Mouse (Mus musculus) kidney, postnatal 36 days (tissue): ENCODE results near the gene Palld.
A peak's percentile ranks its signal among the peaks of the same experiment; 100 is the strongest.

ENCODE experiments used
- DNase-seq, 2 experiments: peaks; one replicate each; pipeline ENCODE4 v3.0.0; 2021 to 2022; ENCODE audit warnings: mixed read lengths in 2 of 2

Palld gene

DNA sequence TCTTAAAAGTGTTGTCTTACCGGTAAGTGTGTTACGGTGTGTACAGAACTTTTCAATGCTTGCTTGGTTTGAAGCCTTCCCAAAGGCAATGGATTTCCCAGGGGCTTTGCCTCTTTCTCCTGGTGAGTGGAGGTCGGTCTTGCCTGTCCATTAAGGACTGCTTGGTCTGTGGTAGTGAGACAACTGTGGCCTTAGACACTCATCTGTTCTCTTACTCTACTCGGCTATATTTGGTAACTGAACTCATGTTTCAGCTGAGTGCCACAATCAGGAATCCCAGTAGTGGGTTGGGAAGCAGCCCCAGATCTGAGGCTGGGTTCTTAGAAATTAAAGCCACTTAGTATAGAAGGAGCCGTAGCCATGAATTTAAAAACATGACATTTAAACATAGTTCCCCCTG lies at the start of gene Palld:
Gene Palld (minus strand): TSS at position 170 of the 400 bp plus-strand sequence.
- no peak for DNase-seq

GRCm38 (mm10) chr8:61937576-61937975 lies 35.1 kb upstream of the Palld start:
- DNase-seq: no peak

GRCm38 (mm10) chr8:61933243-61933642 lies 30.8 kb upstream of the Palld start:
- DNase-seq: no peak

GRCm38 (mm10) chr8:61927777-61928494 lies 25.4 kb upstream of the Palld start, which contains the start of gene Ddx60:
Gene Ddx60 (plus strand): TSS chr8:61928087.
- DNase-seq: peak; percentile 58 to 79

DNA sequence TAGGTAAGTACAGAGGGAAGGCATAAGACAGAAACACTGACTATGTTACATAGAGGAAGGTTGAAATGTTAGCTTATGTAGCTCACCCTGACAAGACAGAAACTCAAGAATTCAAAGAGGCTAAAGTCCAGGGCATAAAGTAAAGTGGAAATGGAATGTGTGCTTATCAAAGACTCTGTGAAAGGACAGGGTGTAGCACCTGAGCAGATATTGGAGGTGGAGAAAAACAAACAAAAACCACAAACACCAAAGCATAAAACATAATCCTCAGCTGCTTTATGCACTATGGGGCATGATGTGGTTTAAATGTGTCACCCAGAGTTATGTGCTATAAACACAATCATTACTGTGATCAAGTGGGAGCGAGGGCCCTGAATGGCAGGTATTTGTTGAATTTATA lies 22.0 kb upstream of the Palld start:
- no peak for DNase-seq

DNA sequence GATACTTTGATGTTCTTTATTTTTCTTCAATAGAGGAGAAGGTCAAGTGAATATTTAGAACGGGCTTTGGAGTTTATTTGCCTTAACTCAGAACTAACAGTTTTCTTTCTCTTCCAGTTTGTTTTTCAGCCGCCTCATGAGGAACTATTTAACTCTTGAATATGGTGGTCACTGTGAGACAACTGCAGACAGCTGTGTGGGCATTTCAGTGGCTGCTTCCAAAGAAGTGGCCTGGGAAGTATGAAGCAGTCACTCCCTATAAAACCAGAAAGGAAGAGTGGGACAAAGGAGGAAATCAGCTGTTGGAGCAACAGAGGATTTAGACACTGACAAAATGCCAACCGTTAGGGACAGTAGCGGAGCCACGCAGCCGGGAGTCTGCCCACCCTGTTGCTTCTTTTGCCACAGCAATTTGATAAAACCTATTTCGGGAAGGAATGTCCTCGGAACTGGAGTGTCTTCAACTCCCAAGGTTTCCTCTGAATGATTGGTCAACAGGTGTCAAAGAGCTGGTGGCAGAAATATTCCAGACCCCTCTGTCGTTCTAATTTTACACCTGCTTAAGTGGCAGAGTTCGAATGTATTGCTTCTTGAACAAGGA lies 19.1 kb upstream of the Palld start:
- no peak for DNase-seq

- DNase-seq: no peak
Measured at GRCm38 (mm10) chr8:61920389-61920788, 17.9 kb upstream of the Palld start.

DNA sequence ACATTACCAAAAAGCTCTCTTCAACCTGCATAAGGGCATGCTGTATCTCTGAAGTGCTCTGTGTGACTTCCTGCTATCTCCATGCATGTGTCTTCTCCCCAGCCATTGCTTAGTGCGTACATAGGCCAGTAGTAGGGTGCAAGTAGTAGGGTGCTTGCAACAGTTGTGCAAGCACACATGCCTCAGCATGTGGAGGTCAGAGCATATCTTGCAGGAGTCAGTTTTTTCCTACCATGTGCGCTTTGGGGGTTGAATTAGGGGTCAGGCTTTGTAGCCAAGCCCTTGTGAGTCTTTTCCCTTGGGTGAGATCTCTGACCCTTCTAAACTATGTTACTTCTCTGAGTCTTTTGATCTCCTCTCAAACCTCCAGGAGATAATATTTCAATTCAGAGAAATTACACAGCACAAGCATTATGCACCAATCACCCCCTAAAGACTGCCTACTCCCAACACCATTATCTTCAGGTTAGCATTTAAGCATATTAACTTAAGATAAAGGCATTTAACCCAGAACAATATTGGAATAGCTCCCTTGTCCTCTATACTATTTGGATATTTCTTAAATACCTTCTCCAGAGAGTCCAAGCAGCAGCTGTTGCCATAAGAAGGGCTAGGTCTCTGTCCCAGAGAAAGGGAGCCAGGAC lies 16.8 kb upstream of the Palld start:
- no peak for DNase-seq

DNA sequence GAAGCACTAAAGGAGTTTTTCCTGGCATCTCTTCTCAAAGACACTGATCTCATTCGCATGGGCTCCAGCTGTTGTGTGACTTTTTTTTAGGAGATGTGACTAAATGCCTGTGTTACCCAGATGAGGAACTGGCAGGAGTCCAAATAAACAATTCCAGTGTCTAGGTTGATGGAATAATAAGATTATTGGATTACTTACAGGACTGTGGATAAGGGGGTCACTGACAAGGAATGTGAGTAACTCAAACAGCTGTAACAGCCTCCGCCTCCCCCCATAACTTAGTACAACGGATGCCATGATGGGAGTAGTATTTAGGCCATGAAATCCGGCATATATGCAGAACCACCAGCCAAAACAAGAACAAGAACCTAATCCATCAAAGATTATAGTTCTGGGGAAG lies 14.8 kb upstream of the Palld start:
- DNase-seq: no peak

DNA sequence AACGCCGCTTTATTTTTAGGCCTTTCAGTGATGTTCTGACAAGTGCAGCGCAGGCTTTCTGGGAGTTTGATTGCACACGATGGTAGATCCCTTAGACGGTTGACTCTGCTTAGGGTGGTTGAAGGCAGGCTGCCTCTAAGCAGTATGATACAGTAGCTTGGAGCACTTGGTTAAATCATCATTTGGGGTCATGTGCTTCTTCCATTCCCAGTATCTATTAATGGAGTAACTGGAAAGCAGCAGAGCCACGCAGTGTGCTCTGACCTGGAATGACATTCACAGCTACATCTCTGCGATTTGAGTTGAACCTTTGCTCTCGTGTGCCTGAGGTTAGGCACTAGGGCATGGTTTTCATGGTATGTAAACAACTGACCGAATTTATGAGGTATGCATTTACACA lies 11.5 kb upstream of the Palld start:
- no peak for DNase-seq

GRCm38 (mm10) chr8:61912817-61913216 lies 10.3 kb upstream of the Palld start:
- DNase-seq: no peak

DNA sequence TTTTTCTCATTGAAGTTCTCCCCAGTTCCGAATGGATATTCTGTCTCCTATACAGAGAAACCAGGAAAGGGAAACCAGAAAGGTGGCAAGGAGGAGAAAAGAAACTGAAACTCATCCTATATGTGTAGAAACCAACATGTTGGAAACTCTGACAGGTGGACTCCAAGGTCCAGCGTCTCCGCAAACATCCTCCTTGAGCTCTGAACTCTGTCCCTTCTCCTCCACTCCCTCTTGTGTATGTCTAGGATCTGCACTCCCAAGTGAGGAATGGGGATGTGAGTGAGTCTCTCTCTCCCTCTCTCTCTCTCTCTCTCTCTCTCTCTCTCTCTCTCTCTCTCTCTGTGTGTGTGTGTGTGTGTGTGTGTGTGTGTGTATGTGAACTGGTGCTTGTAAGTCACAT lies 6.8 kb upstream of the Palld start:
- no peak for DNase-seq

- peak; percentile 16 to 54 for DNase-seq
Measured at GRCm38 (mm10) chr8:61908303-61909215, 6.1 kb upstream of the Palld start.

GRCm38 (mm10) chr8:61901028-61901717 lies 1.3 kb downstream of the Palld start:
- no peak for DNase-seq

DNA sequence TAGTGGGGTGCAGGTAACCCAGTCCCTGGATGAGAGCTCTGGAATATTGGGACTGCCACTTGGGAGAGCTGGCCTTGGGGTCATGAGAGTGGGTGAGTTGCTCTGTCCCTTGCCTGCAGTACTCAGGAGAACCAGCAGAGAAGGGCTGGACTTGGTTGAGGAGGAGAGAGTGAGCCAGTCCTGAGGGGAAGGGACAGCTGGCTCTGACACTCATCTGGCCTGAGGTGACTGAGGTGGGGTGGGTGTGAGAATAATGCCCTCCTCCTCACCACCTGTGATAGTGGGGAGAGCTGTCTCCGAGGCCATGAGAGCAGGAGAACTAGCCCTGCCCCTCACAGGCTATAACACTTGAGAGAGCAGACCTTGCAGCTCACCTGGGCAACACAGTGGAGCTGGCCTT lies 5.1 kb downstream of the Palld start:
- no peak for DNase-seq

DNA sequence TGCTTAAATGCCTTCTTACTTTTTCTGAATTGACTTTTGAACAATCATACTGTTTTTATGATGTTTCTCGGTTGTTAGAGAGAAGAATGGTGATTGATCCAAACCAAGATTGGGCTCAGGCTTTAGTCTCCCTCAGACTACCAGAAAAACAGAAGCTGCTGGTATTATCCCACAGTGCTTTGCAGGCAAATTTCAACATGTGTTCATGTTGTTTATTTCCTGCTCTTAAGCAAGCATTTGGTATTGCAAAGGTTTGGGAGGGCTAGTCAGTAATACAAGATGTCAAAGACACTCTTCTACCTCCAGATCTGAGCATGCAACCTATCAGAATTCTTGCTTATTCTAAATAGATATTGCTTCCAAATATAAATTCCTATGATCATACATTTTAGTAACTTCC lies 5.7 kb downstream of the Palld start:
- DNase-seq: no peak

DNA sequence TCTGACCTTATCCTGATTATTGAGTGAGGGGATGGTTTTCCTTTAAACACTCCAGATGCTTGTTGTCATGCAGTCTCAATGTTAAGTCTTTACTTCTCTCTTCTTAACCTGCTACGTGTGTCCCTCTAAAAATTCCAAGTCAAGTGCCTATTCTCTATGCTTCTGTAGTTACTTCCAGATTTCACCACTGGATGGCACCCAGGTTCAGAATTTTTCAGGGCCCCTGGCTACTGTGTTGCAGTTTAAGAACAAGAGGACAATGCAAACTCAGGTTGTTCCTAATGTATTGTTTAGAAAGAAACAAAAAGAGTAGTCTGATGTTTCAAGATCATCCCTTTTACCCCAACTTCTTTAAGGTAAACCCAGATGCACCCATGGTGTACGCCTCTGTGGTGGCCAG lies 8.4 kb downstream of the Palld start:
- DNase-seq: peak; percentile 47 to 79

- DNase-seq: peak in 1 of 2 experiments; percentile 26
Measured at GRCm38 (mm10) chr8:61877607-61878006, 24.9 kb downstream of the Palld start.

- DNase-seq: peak; percentile 57 to 74
Measured at GRCm38 (mm10) chr8:61875290-61875689, 27.2 kb downstream of the Palld start.

GRCm38 (mm10) chr8:61873994-61874393 lies 28.5 kb downstream of the Palld start:
- peak in 1 of 2 experiments; percentile 28 for DNase-seq

- DNase-seq: no peak
Measured at GRCm38 (mm10) chr8:61868481-61868880, 34.0 kb downstream of the Palld start.

GRCm38 (mm10) chr8:61866920-61867319 lies 35.6 kb downstream of the Palld start:
- no peak for DNase-seq
